Mouse (Mus musculus): Measurements from ENCODE around the gene Megf9. TPM values are rescaled to one million over a fixed set of nuclear protein-coding genes. Genes with fewer than 3 reads are reported as not detected.

Megf9 gene
- polyA plus RNA-seq, 1 experiment from 2014 or later = 27.0 TPM

Other genes starting within 250 kb of the Megf9 start
- 8.7 and 12.6 TPM in 2 replicates for gene Cdk5rap2, start 124.6 kb downstream of the Megf9 start, polyA plus RNA-seq (2015; fragmentation: Nextera tagmentation; extraction: Ambion mirVana)